Mouse (Mus musculus) forebrain, embryonic 15.5 days (tissue): ENCODE measurements around the gene Ptpn14. TPM values are rescaled to one million over a fixed set of nuclear protein-coding genes. Genes with fewer than 3 reads are reported as not detected.
"Not testable (repeated sequence)": the region's sequence is repeated elsewhere in the genome, so short reads cannot be mapped to it uniquely, and the experiment has no call there.

ENCODE experiments used
- ATAC-seq: fragments of 200-750 bp; cut with Nextera tagmentation; replicated peaks from 2 replicates; pipeline ENCODE4 v1.8.0; 2017; ENCODE audit warnings: mild to moderate bottlenecking, moderate TSS enrichment, moderate library complexity
- H3K27ac ChIP-seq: fragments of 300-500 bp; sonication (generic); replicated peaks from 2 replicates; pipeline ENCODE4 v1.5.1; 2015; ENCODE audit warnings: mild to moderate bottlenecking, inconsistent platforms
- H3K27me3 ChIP-seq: fragments of 300-500 bp; sonication (generic); 2 replicates; pipeline ENCODE4 v1.6.1; 2015; ENCODE audit warnings: inconsistent platforms
- H3K36me3 ChIP-seq: fragments of 300-500 bp; sonication (generic); 2 replicates; pipeline ENCODE4 v1.6.1; 2015; ENCODE audit warnings: mild to moderate bottlenecking, inconsistent platforms
- H3K4me1 ChIP-seq: fragments of 300-500 bp; sonication (generic); 2 replicates; pipeline ENCODE4 v1.6.1; 2015; ENCODE audit warnings: inconsistent platforms
- H3K4me2 ChIP-seq: fragments of 300-500 bp; sonication (generic); replicated peaks from 2 replicates; pipeline ENCODE4 v1.6.1; 2015; ENCODE audit warnings: mild to moderate bottlenecking, inconsistent platforms
- H3K4me3 ChIP-seq: fragments of 300-500 bp; sonication (generic); 2 replicates; pipeline ENCODE4 v1.5.1; 2015; ENCODE audit warnings: mild to moderate bottlenecking, inconsistent platforms
- H3K9ac ChIP-seq: fragments of 300-500 bp; sonication (generic); replicated peaks from 2 replicates; pipeline ENCODE4 v1.6.1; 2015; ENCODE audit warnings: mild to moderate bottlenecking, inconsistent platforms
- H3K9me3 ChIP-seq: fragments of 300-500 bp; sonication (generic); 2 replicates; pipeline ENCODE4 v1.6.1; 2016; ENCODE audit warnings: inconsistent platforms
- WGBS: fragments of 180-500 bp; shearing (Covaris S2); methylation state at CpG from one replicate; pipeline ENCODE4 v1.1.7; 2015; ENCODE audit warnings: mixed read lengths; 5-methylcytosine and 5-hydroxymethylcytosine counted together
- polyA plus RNA-seq: library from polyadenylated mRNA; unstranded; fragments of >200 nt; fragmentation: Nextera tagmentation; extraction: Ambion mirVana; gene quantifications from 2 replicates; pipeline ENCODE4 v1.2.1, GENCODE M21; 2015

Gene Ptpn14
- 0.64 and 0.96 TPM in 2 replicates for polyA plus RNA-seq

- H3K27me3 ChIP-seq, result peaks cover 49% of the 10 kb centered on the region
- peak within 1 kb of the TSS; percentile 45 for H3K9ac ChIP-seq
- no peaks in the 10 kb centered on the region for H3K9me3 ChIP-seq
- H3K4me3 ChIP-seq, result peak within 1 kb of the TSS; percentile 56
- no peak within 1 kb of the TSS; the same call in none of the 2 replicates for H3K27ac ChIP-seq
- H3K4me2 ChIP-seq, result peak within 1 kb of the TSS; percentile 99
- peaks cover 20% of the 10 kb centered on the region for H3K4me1 ChIP-seq
- under 1% methylated on average over 86 of the region's 98 CpGs for WGBS
- ATAC-seq, result peak; percentile 86
- H3K36me3 ChIP-seq, result no peaks in the 10 kb centered on the region
Measured at GRCm38 (mm10) chr1:189727884-189728783, at the start of gene Ptpn14. Gene Ptpn14 (plus strand): TSS chr1:189728268.

GRCm38 (mm10) chr1:189679555-189679954 lies 48.5 kb upstream of the Ptpn14 start:
- no peaks in the 10 kb centered on the region for H3K4me1 ChIP-seq
- WGBS, result 92% methylated on average over 3 of the region's 3 CpGs
- H3K27ac ChIP-seq, result no peak overlapping the region
- ATAC-seq, result no peak
- no peak overlapping the region for H3K4me2 ChIP-seq
- no peak overlapping the region for H3K9ac ChIP-seq
- H3K36me3 ChIP-seq, result peaks cover 35% of the 10 kb centered on the region
- no peaks in the 10 kb centered on the region for H3K27me3 ChIP-seq
- H3K9me3 ChIP-seq, result no peaks in the 10 kb centered on the region
- no peak overlapping the region for H3K4me3 ChIP-seq

GRCm38 (mm10) chr1:189684786-189685415 lies 43.2 kb upstream of the Ptpn14 start:
- 93% methylated on average over 9 of the region's 9 CpGs for WGBS
- peaks cover 28% of the 10 kb centered on the region for H3K36me3 ChIP-seq
- ATAC-seq, result no peak

GRCm38 (mm10) chr1:189686025-189686424 lies 42.0 kb upstream of the Ptpn14 start:
- ATAC-seq, result no peak
- WGBS, result 88% methylated on average over 6 of the region's 6 CpGs
- Histone ChIP-seq H3K27me3 (no peaks in the 10 kb centered on the region), H3K4me1 (peaks cover 32% of the 10 kb centered on the region), H3K9me3 (no peaks in the 10 kb centered on the region), H3K4me2 (peak overlapping the region; percentile 80), H3K4me3 (no peak overlapping the region), H3K27ac (no peak overlapping the region), H3K9ac (no peak overlapping the region), H3K36me3 (peaks cover 19% of the 10 kb centered on the region)

More at GRCm38 (mm10) chr1:189684786-189685415, 43.2 kb upstream of the Ptpn14 start:
- no peak overlapping the region for H3K9ac ChIP-seq
- peaks cover 32% of the 10 kb centered on the region for H3K4me1 ChIP-seq
- H3K4me2 ChIP-seq, result no peak overlapping the region
- H3K27ac ChIP-seq, result no peak overlapping the region
- no peaks in the 10 kb centered on the region for H3K27me3 ChIP-seq
- no peaks in the 10 kb centered on the region for H3K9me3 ChIP-seq
- H3K4me3 ChIP-seq, result no peak overlapping the region

DNA sequence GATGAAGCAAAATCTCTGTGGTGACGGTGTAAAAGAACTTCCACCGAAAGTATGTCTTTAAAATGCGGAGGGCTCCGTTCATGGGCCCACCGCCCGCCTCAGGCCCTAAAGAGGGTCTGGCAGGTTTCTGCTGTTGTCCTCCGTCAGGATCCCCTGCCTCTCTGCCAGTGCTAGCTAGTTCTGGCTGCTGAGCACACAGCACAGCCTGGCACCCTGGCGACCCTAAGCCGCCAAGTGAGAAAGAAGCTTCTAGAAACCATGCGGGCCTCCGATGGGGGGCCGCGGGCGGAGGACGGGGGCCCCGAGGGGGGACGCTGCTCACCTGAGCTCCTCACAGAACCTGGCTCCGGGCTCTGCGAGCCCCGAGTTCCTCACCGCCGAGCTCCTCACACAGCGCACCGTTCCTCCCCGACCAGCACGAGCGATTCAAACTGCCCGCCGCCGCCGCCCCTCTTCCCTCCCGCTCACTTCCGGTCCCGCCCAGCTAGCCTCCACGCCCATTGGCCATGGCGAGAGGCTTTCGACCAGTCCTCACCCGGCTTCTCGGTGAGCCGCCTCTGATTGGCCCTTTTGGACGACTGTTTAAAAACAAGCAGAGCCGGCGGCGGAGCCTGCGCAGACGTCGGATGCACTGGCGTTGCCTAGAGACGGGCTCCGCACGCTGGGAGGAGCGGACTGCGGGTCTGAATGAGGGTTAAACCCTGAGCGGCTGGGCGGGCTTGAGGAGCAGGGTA lies 40.2 kb upstream of the Ptpn14 start, which contains the start of gene Cenpf:
Gene Cenpf, minus strand, starts transcription at position 433 of the 734 bp plus-strand sequence.
- Histone ChIP-seq H3K4me1 (peaks cover 32% of the 10 kb centered on the region), H3K27me3 (no peaks in the 10 kb centered on the region), H3K4me2 (peak within 1 kb of the TSS; percentile 80), H3K9me3 (no peaks in the 10 kb centered on the region), H3K36me3 (peaks cover 8% of the 10 kb centered on the region), H3K27ac (no peak within 1 kb of the TSS), H3K9ac (peak within 1 kb of the TSS; percentile 41), H3K4me3 (peak within 1 kb of the TSS; percentile 57)
- WGBS, result under 1% methylated on average over 55 of the region's 55 CpGs
- ATAC-seq, result peak; percentile 100

DNA sequence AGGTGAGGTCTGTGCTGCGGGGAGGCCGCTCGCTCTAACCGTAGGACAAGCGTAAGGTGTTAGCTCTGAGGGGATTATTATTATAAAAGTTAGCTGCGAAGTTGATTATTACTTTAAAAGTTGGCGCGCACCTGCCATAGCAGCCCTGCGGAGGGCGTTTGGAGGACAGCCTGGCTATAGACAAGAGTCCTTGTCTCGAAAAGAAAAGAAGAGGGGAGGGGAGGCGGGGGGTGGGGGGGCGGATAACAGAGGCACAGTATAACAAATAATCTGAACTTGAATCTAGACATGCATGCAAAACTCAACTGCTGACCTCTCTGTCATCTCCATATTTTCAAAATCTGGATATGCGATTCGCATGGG lies 39.7 kb upstream of the Ptpn14 start:
- Histone ChIP-seq H3K4me2 (peak overlapping the region; percentile 62), H3K27ac (no peak overlapping the region), H3K27me3 (no peaks in the 10 kb centered on the region), H3K4me1 (peaks cover 32% of the 10 kb centered on the region), H3K9me3 (no peaks in the 10 kb centered on the region), H3K4me3 (peak overlapping the region; percentile 57), H3K36me3 (peaks cover 5% of the 10 kb centered on the region; the same call in 1 of the 2 replicates), H3K9ac (peak overlapping the region; percentile 31; the same call in 1 of the 2 replicates)
- 1% methylated on average over 15 of the region's 15 CpGs for WGBS
- ATAC-seq, result no peak

DNA sequence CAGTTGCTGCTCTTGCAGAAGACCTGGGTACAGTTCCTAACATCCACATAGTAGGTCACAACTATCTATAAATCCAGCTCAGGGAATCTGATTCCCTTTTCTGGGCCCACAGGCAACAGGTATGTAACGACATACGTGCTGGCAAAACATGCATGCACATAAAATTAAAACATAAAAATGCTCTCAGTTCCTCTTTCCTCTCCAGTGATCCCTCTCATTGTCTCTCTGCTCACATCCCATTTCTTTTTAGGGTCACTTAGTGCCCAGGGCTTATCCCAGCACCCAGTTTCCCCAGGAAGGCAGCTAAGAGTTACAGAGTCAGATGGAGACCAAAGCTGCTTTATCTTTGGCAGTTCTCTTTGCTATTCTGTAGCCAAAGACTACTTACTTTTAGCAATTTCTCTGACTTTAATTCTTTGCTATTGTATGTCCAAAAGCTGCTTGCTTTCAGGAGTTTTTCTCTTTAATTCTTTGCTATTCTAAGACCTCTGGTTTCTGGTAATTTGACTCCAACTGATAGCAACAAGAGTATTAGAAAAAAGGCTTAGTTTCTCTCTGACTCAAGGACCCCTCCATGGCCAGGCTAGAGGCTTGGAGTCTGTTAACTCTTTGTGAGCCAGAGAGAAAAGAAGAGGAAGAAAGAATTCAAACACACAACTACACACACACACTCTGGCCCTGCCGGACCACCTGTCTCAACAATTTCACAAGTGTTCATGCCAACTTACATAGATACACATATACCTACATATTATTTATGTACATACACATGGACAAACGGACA lies 38.8 kb upstream of the Ptpn14 start:
- H3K4me3 ChIP-seq, result peak overlapping the region; percentile 57
- no peak overlapping the region for H3K27ac ChIP-seq
- peaks cover 32% of the 10 kb centered on the region for H3K4me1 ChIP-seq
- H3K9me3 ChIP-seq, result no peaks in the 10 kb centered on the region
- H3K27me3 ChIP-seq, result no peaks in the 10 kb centered on the region
- WGBS, result 18% methylated on average over 4 of the region's 4 CpGs
- H3K9ac ChIP-seq, result peak overlapping the region; percentile 31; the same call in 1 of the 2 replicates
- ATAC-seq, result no peak
- H3K36me3 ChIP-seq, result 0 out of 2 replicates have a peak, but pooled peaks cover 2% of the 10 kb centered on the region
- peak overlapping the region; percentile 62 for H3K4me2 ChIP-seq

- H3K27ac ChIP-seq, H3K9me3 ChIP-seq, ATAC-seq, H3K4me2 ChIP-seq, H3K36me3 ChIP-seq, H3K9ac ChIP-seq, H3K27me3 ChIP-seq, H3K4me3 ChIP-seq: not testable (repeated sequence)
- peaks cover 17% of the 10 kb centered on the region for H3K4me1 ChIP-seq
- WGBS, result 45% methylated on average over 3 of the region's 3 CpGs
Measured at GRCm38 (mm10) chr1:189692442-189692841, 35.6 kb upstream of the Ptpn14 start.

DNA sequence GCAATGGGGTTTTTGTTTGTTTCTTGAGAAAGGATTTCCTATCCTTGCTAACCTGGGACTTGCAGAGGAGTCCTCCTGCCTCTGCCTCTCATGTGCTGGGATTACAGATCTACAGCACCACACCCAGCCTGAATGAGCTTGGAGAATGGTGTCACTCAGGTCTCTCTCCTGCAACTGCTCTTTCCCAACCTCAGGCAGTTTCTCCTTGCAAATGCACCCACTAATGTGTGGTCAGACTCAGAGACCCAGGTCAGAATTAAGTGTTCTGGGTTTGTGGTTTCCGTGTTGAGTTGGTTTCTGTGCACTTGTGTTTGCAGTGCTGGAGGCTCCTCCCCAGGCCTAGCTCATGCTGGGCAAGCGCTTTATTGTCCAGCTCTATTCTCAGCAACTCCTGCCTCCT lies 33.7 kb upstream of the Ptpn14 start:
- no peak overlapping the region for H3K9ac ChIP-seq
- WGBS, result 92% methylated on average over 2 of the region's 2 CpGs
- no peaks in the 10 kb centered on the region for H3K36me3 ChIP-seq
- no peak overlapping the region for H3K4me3 ChIP-seq
- H3K4me2 ChIP-seq, result no peak overlapping the region
- ATAC-seq, result no peak
- no peaks in the 10 kb centered on the region for H3K27me3 ChIP-seq
- no peak overlapping the region for H3K27ac ChIP-seq
- H3K9me3 ChIP-seq, result no peaks in the 10 kb centered on the region
- H3K4me1 ChIP-seq, result peaks cover 3% of the 10 kb centered on the region; the same call in 1 of the 2 replicates

GRCm38 (mm10) chr1:189695321-189695720 lies 32.7 kb upstream of the Ptpn14 start:
- 0 out of 2 replicates have a peak, but pooled peaks cover 2% of the 10 kb centered on the region for H3K27me3 ChIP-seq
- no peak for ATAC-seq

GRCm38 (mm10) chr1:189698416-189698815 lies 29.7 kb upstream of the Ptpn14 start:
- H3K9ac ChIP-seq, result no peak overlapping the region
- H3K4me2 ChIP-seq, result no peak overlapping the region
- H3K27me3 ChIP-seq, result peaks cover 5% of the 10 kb centered on the region; the same call in 1 of the 2 replicates
- no peak for ATAC-seq
- no peaks in the 10 kb centered on the region for H3K36me3 ChIP-seq
- no peak overlapping the region for H3K27ac ChIP-seq
- H3K4me1 ChIP-seq, result no peaks in the 10 kb centered on the region
- 75% methylated on average over 4 of the region's 4 CpGs for WGBS
- no peaks in the 10 kb centered on the region for H3K9me3 ChIP-seq
- H3K4me3 ChIP-seq, result no peak overlapping the region

More at GRCm38 (mm10) chr1:189695321-189695720, 32.7 kb upstream of the Ptpn14 start:
- H3K36me3 ChIP-seq, result no peaks in the 10 kb centered on the region
- H3K27ac ChIP-seq, result no peak overlapping the region
- H3K4me2 ChIP-seq, result no peak overlapping the region
- H3K4me3 ChIP-seq, result no peak overlapping the region
- H3K9ac ChIP-seq, result no peak overlapping the region
- no peaks in the 10 kb centered on the region for H3K4me1 ChIP-seq
- no peaks in the 10 kb centered on the region for H3K9me3 ChIP-seq
